Comparison of ENCODE assay signal across 13 mouse cellular contexts in genomic region chr15:91377105-91377504, GRCm38 (mm10).
A peak's percentile ranks its signal among the peaks of the same experiment; 100 is the strongest.
DNase-seq lines count a peak whose midpoint lies in the region; ATAC-seq and TF ChIP-seq lines count a peak whose summit lies in the region.
"Had no signal": no experiment of that assay in that cellular context is flagged by ENCODE, and none has a peak within 500 bp of the region (broad histone marks: within the 10 kb centered on the region; RNA-seq: fewer than 3 reads in every experiment).

No protein-coding gene starts in this region.

- H3K27ac ChIP-seq in lung, postnatal 0 days (ENCODE audit: low read length) = no peak overlapping the region
- H3K27ac ChIP-seq: embryonic facial prominence, embryonic 15.5 days had no signal

- no peak overlapping the region for H3K4me3 ChIP-seq in lung, postnatal 0 days (ENCODE audit: low read depth, low read length)
- H3K4me3 ChIP-seq: embryonic facial prominence, embryonic 15.5 days; myocyte had no signal

- H3K9me3 ChIP-seq in lung, postnatal 0 days (ENCODE audit: low read length) = no peaks in the 10 kb centered on the region
- H3K9me3 ChIP-seq: embryonic facial prominence, embryonic 15.5 days had no signal

- no peaks in the 10 kb centered on the region for H3K4me1 ChIP-seq in lung, postnatal 0 days (ENCODE audit: insufficient read depth, low read depth, low read length)

- no peak for TF ChIP-seq EP300 in lung, postnatal 0 days (IDR thresholded peaks at IDR 0.05)

- H3K36me3 ChIP-seq in lung, postnatal 0 days (ENCODE audit: insufficient read depth, low read length) = no peaks in the 10 kb centered on the region
- H3K36me3 ChIP-seq: embryonic facial prominence, embryonic 15.5 days; G1E had no signal

- peak; percentile 50 for DNase-seq in cerebellum, adult 9-10 months
- DNase-seq in cerebellum, postnatal 36 days = no peak
- DNase-seq in lung, postnatal 0 days (ENCODE audit: low spot score) = peak; percentile 49
- DNase-seq in lung, postnatal 14 days = no peak
- DNase-seq in layer of hippocampus, postnatal 14 days (ENCODE audit: low spot score in 2 of 2) = peak; percentile 40 to 52
- DNase-seq in telencephalon, adult 2 months (ENCODE audit: low read depth, low spot score) = peak; percentile 66
- no peak for DNase-seq in adrenal gland, postnatal 14 days
- DNase-seq in urinary bladder, postnatal 10 days (ENCODE audit: low spot score) = no peak
- DNase-seq: gastrocnemius, postnatal 10 days; kidney, adult 18-20 months had no signal

- H3K4me2 ChIP-seq in lung, postnatal 0 days (replicated peaks; ENCODE audit: low read depth, low read length) = no peak overlapping the region
- H3K4me2 ChIP-seq: embryonic facial prominence, embryonic 15.5 days had no signal

- ATAC-seq in lung, postnatal 0 days = peak; percentile 42; the same call in 1 of the 2 replicates

- no peak for TF ChIP-seq CTCF in lung, postnatal 0 days (IDR thresholded peaks at IDR 0.05)

- H3K27me3 ChIP-seq in lung, postnatal 0 days (replicated peaks; ENCODE audit: insufficient read depth, low read length) = no peaks in the 10 kb centered on the region
- H3K27me3 ChIP-seq: embryonic facial prominence, embryonic 15.5 days had no signal

- no peak overlapping the region for H3K9ac ChIP-seq in lung, postnatal 0 days (replicated peaks; ENCODE audit: low read depth)
- H3K9ac ChIP-seq: embryonic facial prominence, embryonic 15.5 days had no signal

- 67% methylated on average over 11 of the region's 11 CpGs for WGBS in lung, postnatal 0 days

Comparison
In these comparisons a context has a peak if more than half of its experiments do, and no peak if none do; other contexts are left out.
1. DNase-seq: peak in cerebellum, adult 9-10 months (single experiment), lung, postnatal 0 days (single experiment), layer of hippocampus, postnatal 14 days (2 of 2) and telencephalon, adult 2 months (single experiment); none in cerebellum, postnatal 36 days (0 of 2), lung, postnatal 14 days (single experiment), adrenal gland, postnatal 14 days (single experiment) and urinary bladder, postnatal 10 days (single experiment).